Mouse (Mus musculus): ENCODE results near the gene Eva1b. TPM values are rescaled to one million over a fixed set of nuclear protein-coding genes. Genes with fewer than 3 reads are reported as not detected.

Eva1b gene
- polyA plus RNA-seq (2015; fragmentation: Nextera tagmentation; extraction: Ambion mirVana), result 11.6 and 13.0 TPM in 2 replicates

DNA sequence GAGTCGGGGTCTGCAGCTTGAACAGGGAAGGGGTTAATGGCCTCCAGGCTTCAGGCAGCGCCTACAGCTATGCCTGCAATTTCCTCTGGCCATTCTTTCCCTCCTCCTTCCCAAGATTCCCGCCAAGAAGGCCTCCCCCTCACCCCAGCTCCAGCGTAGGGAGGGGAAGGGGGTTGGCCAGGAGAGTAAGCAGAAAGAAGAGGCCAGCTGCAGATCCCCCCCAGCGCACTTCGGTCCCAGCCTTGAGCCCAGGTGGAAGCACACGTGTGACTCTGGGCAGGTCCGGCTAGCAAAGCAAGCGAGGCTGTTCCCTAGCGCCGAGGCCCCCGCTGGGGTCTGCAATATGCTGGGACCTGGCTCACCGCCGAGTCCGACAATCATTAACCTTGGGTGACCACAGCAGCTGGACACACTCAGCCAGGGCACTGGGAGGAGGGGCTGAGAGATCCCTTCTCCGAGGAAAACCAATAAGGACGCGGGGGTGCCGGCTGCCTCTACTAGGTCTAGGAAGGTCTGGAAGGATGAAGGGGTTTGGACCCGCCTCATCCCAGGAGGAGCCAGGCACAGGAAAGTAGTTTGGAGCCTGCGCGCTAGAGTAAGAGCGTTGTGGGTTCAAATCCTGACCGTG is at the start of gene Eva1b:
Gene Eva1b (plus strand): TSS at position 212 of the 628 bp plus-strand sequence.
- no peaks in the 10 kb centered on the region; the same call in 1 of the 2 replicates for H3K9me3 ChIP-seq (replicated peaks; ENCODE audit: control insufficient read depth, low read length)
- H3K4me1 ChIP-seq (ENCODE audit: control insufficient read depth, low read depth, low read length), result peaks cover 19% of the 10 kb centered on the region
- H3K4me3 ChIP-seq (ENCODE audit: low read depth, low read length), result peak within 1 kb of the TSS; percentile 58
- peak; percentile 79 for ATAC-seq (ENCODE audit: low read depth)
- peak within 1 kb of the TSS; percentile 51 for H3K27ac ChIP-seq (ENCODE audit: low read length)
- peak within 1 kb of the TSS; percentile 69 for H3K4me2 ChIP-seq (ENCODE audit: low read depth, low read length)
- peaks cover 27% of the 10 kb centered on the region for H3K27me3 ChIP-seq (ENCODE audit: control insufficient read depth, insufficient read depth, low read depth, low read length)
- peak within 1 kb of the TSS; percentile 50 for H3K9ac ChIP-seq (ENCODE audit: low read depth, low read length)
- no peaks in the 10 kb centered on the region for H3K36me3 ChIP-seq (ENCODE audit: control insufficient read depth, insufficient read depth)
- WGBS (ENCODE audit: insufficient replicate concordance), result 22% methylated on average over 24 of the region's 24 CpGs

DNA sequence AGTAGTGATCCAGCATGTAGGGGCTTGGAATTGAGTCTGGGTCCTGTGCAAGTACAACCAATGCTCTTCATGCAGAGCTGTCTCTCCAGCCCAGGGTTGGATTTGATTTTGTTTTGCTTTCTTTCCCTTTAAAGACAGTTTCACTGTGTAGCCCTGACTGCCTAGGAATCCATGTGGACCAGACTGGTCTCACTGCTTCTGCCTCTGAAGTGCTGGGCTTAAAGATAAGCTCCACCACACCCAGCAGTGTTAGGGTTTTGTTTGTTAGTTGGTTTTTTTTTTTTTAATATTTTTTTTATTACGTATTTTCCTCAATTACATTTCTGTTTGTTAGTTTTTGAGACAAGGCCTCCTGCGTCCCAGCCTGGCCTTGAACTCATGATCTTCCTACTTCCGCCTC is 48.2 kb upstream of the Eva1b start:
- peak overlapping the region; percentile 52 for H3K9ac ChIP-seq (ENCODE audit: low read depth, low read length)

DNA sequence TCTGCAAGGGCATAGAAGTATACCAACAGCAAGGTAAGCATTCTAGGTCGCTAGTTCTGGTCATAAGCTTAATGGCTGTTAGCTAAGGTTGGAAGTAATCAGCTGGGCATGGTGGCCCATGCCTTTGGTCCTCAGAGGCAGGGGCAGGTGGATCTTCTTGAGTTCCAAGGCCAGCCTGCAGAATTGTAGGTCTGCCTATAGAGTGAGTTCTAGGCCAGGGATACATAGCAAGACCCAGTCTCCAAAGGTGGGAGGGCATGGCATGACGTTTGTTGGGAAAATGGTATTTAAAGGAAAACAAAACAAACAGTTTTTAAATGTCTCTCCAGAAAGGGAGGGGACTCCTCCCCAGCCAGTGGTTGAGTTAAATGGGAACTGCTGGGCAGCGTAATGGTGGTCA is 46.8 kb upstream of the Eva1b start:
- peak overlapping the region; percentile 48; the same call in 1 of the 2 replicates for H3K27ac ChIP-seq (ENCODE audit: low read length)
- no peaks in the 10 kb centered on the region for H3K36me3 ChIP-seq (ENCODE audit: control insufficient read depth, insufficient read depth)
- no peak overlapping the region for H3K9ac ChIP-seq (ENCODE audit: low read depth, low read length)
- no peaks in the 10 kb centered on the region for H3K9me3 ChIP-seq (replicated peaks; ENCODE audit: control insufficient read depth, low read length)
- no peak for ATAC-seq (ENCODE audit: low read depth)
- H3K27me3 ChIP-seq (ENCODE audit: control insufficient read depth, insufficient read depth, low read depth, low read length), result no peaks in the 10 kb centered on the region
- 79% methylated on average over 3 of the region's 3 CpGs for WGBS (ENCODE audit: insufficient replicate concordance)
- H3K4me3 ChIP-seq (ENCODE audit: low read depth, low read length), result no peak overlapping the region
- H3K4me2 ChIP-seq (ENCODE audit: low read depth, low read length), result no peak overlapping the region
- H3K4me1 ChIP-seq (ENCODE audit: control insufficient read depth, low read depth, low read length), result peaks cover 68% of the 10 kb centered on the region

More for the DNA sequence above, 48.2 kb upstream of the Eva1b start:
- Histone ChIP-seq H3K4me3 (ENCODE audit: low read depth, low read length) (peak overlapping the region; percentile 17; the same call in 1 of the 2 replicates), H3K27ac (ENCODE audit: low read length) (peak overlapping the region; percentile 89), H3K36me3 (ENCODE audit: control insufficient read depth, insufficient read depth) (no peaks in the 10 kb centered on the region), H3K9me3 (replicated peaks; ENCODE audit: control insufficient read depth, low read length) (no peaks in the 10 kb centered on the region), H3K27me3 (ENCODE audit: control insufficient read depth, insufficient read depth, low read depth, low read length) (no peaks in the 10 kb centered on the region), H3K4me2 (ENCODE audit: low read depth, low read length) (peak overlapping the region; percentile 49), H3K4me1 (ENCODE audit: control insufficient read depth, low read depth, low read length) (peaks cover 54% of the 10 kb centered on the region)
- WGBS (ENCODE audit: insufficient replicate concordance), result 44% methylated on average over 3 of the region's 3 CpGs
- ATAC-seq (ENCODE audit: low read depth), result no peak

DNA sequence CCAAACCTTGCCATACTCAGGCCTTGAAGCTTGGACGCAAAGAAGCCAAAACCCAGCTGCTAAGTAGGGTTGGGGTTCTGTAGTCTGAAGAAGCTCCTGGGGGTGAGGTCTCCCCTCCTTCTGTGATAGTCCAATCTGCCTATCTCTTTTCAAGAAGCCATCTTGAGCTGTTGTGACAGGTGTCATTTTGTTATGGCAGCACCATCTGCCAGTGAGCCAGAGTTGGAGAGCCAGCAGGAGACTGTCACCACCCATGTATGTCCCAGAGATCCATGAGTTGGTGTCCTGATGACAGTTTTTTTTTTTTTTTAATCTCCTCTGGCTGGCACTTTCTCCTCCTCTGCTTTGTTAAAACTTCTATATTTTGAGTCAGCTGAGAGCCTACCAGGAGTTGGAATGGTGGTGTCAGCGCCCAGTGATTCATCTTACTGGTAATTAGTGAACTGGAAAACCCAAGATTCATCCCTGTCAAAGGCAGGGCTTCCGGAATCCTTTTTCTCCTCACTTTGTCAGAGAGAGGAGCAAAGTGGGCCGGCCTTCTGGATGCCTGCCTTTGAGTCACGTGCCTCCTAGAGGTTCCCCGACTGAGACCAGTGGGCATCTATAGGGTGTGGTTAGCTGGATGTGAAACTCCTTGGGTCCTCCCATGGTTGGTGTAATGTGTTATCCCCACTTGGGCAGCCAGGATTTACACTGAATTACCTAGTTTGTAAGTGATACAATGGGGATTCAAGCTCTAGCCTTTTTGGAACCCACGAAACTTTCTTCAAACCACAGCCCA is 45.3 kb upstream of the Eva1b start:
- Histone ChIP-seq H3K4me1 (ENCODE audit: control insufficient read depth, low read depth, low read length) (peaks cover 63% of the 10 kb centered on the region), H3K9me3 (replicated peaks; ENCODE audit: control insufficient read depth, low read length) (no peaks in the 10 kb centered on the region), H3K4me2 (ENCODE audit: low read depth, low read length) (peak overlapping the region; percentile 99), H3K36me3 (ENCODE audit: control insufficient read depth, insufficient read depth) (no peaks in the 10 kb centered on the region), H3K4me3 (ENCODE audit: low read depth, low read length) (peak overlapping the region; percentile 94), H3K9ac (ENCODE audit: low read depth, low read length) (peak overlapping the region; percentile 61), H3K27ac (ENCODE audit: low read length) (peak overlapping the region; percentile 93), H3K27me3 (ENCODE audit: control insufficient read depth, insufficient read depth, low read depth, low read length) (no peaks in the 10 kb centered on the region)
- ATAC-seq (ENCODE audit: low read depth), result peak; percentile 53
- WGBS (ENCODE audit: insufficient replicate concordance), result 41% methylated on average over 7 of the region's 7 CpGs

DNA sequence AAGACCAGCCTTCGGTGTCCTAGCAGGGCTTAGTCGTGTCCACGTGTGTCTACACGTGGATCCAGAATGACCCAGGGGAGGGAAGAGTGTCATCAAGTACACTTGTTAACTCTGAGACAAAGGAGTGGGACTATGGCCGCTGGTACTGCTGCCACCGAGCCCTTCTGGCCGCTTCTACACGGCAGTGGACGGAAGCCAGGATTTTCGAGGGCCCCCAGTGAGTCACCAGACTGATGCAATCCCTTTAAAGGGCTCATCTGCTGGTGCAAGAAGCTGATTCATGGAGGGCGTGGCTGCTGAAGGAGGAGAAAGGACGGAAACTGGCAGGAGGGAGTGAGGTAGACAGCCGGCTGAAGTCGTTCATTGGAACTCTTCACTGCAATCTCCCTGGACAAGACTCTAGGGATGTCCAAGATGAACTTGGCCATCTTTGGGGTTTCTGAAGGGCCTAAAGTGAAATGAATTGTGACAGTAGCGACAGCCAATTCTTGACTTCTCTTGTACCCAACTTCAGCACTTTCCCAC is 44.4 kb upstream of the Eva1b start:
- peak overlapping the region; percentile 94 for H3K4me3 ChIP-seq (ENCODE audit: low read depth, low read length)
- peaks cover 65% of the 10 kb centered on the region for H3K4me1 ChIP-seq (ENCODE audit: control insufficient read depth, low read depth, low read length)
- peak overlapping the region; percentile 61 for H3K9ac ChIP-seq (ENCODE audit: low read depth, low read length)
- H3K36me3 ChIP-seq (ENCODE audit: control insufficient read depth, insufficient read depth), result no peaks in the 10 kb centered on the region
- H3K9me3 ChIP-seq (replicated peaks; ENCODE audit: control insufficient read depth, low read length), result no peaks in the 10 kb centered on the region
- under 1% methylated on average over 15 of the region's 15 CpGs for WGBS (ENCODE audit: insufficient replicate concordance)
- H3K4me2 ChIP-seq (ENCODE audit: low read depth, low read length), result peak overlapping the region; percentile 99
- H3K27ac ChIP-seq (ENCODE audit: low read length), result peak overlapping the region; percentile 93
- no peaks in the 10 kb centered on the region for H3K27me3 ChIP-seq (ENCODE audit: control insufficient read depth, insufficient read depth, low read depth, low read length)
- peak; percentile 84 for ATAC-seq (ENCODE audit: low read depth)

DNA sequence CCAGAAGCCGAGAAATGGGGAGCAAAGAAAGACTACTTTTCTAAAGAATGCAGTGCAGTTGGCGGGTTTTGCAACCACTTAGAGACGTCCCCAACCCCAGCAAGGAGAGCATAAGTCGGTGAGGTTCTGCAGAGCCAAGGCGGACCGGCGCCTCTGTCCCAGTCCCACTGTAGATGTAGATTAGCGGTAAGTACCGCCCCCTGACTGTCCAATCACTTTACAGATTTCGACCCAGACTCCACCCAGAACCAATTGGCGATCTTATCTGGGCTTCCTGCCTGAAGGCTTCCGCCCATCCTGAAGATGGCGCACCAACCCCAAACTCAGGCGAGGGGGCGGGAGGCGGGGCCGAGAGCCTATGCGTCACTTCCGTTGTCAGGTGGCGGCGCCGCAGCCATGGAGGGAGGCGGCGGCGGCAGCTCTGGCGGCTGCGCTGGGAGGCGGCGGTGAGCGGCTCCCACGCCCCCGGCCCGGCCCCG is 43.9 kb upstream of the Eva1b start, which contains the start of gene Stk40:
Gene Stk40 (plus strand): TSS at position 368 of the 479 bp plus-strand sequence.
- Histone ChIP-seq H3K4me2 (ENCODE audit: low read depth, low read length) (peak within 1 kb of the TSS; percentile 99), H3K9ac (ENCODE audit: low read depth, low read length) (peak within 1 kb of the TSS; percentile 94), H3K4me1 (ENCODE audit: control insufficient read depth, low read depth, low read length) (peaks cover 70% of the 10 kb centered on the region), H3K36me3 (ENCODE audit: control insufficient read depth, insufficient read depth) (no peaks in the 10 kb centered on the region), H3K27me3 (ENCODE audit: control insufficient read depth, insufficient read depth, low read depth, low read length) (no peaks in the 10 kb centered on the region), H3K9me3 (replicated peaks; ENCODE audit: control insufficient read depth, low read length) (no peaks in the 10 kb centered on the region), H3K4me3 (ENCODE audit: low read depth, low read length) (peak within 1 kb of the TSS; percentile 94), H3K27ac (ENCODE audit: low read length) (peak within 1 kb of the TSS; percentile 93)
- peak; percentile 89 for ATAC-seq (ENCODE audit: low read depth)
- under 1% methylated on average over 31 of the region's 34 CpGs for WGBS (ENCODE audit: insufficient replicate concordance)

DNA sequence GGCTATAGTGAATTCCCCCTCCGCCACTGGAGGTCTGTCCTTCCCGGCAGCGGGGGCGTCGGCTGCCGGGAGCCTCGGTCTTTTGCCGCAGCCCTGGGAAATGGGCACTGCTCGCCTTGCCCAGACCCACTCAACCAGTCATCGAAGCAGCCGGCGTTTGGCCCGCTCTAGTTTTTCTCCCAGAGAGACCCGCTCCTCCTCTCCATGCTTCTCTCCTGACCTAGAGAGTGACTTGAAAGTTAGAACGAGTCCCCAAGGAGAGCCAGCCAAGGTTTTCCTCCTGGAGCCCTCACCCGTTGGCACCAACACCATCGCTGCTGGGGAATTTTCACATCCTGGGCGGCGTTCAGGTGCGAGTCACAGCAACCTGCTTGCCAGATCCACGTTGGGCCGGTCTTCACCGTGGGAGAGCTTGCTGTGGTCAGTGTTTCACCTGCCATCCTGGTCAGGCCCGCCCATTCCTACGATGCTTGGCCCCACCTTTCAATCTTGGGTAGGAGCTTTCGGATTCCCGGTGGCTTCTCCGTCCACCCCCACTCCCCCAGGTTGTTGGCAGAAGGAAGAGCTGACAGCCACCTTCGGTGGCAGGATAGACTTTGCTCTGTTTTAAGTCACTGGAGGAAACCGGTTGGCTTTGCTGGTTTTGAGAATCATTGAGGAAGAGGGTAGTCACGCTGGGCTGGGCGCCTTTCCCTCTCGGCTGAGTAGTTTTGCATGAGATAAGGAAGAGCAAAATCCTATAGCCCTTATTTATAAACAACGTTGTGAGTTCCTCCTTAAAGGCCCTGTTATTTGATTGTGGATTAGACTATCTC is 43.1 kb upstream of the Eva1b start:
- Histone ChIP-seq H3K36me3 (ENCODE audit: control insufficient read depth, insufficient read depth) (no peaks in the 10 kb centered on the region), H3K4me1 (ENCODE audit: control insufficient read depth, low read depth, low read length) (peaks cover 67% of the 10 kb centered on the region), H3K4me2 (ENCODE audit: low read depth, low read length) (peak overlapping the region; percentile 99), H3K9me3 (replicated peaks; ENCODE audit: control insufficient read depth, low read length) (no peaks in the 10 kb centered on the region), H3K27ac (ENCODE audit: low read length) (peak overlapping the region; percentile 93), H3K9ac (ENCODE audit: low read depth, low read length) (peak overlapping the region; percentile 94), H3K27me3 (ENCODE audit: control insufficient read depth, insufficient read depth, low read depth, low read length) (no peaks in the 10 kb centered on the region), H3K4me3 (ENCODE audit: low read depth, low read length) (peak overlapping the region; percentile 94)
- under 1% methylated on average over 34 of the region's 34 CpGs for WGBS (ENCODE audit: insufficient replicate concordance)
- no peak for ATAC-seq (ENCODE audit: low read depth)

DNA sequence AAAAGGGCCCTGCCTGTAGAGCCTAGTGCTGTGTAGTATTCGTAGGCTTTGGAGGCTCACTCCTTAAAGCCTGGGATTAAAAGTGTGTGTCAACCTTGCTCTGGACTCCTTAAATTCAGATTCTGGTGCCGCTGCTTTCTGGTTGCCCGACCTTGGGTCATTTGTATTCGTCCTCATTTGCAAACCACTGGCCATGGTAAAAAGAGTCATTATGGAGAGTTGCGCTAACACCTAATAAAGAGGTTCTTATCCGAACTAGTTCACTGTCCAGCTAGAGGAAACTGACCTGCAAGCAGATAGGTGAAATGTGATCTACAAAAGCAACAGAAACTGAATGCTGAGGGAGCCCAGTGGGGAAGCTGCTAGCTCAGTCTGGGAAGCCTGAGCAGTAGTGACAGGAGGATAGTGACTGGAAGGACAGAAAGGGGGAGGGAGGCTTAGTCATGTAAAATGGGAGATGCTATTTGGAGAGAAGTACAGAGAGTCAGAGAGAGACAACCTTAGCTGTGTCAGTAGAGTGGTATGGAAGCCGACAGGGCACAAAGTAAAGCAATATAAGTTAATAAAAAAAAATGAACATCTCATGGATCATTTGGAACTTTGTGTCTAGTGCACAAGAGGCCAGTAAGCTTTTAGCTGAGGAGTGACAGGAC is 42.3 kb upstream of the Eva1b start:
- H3K27me3 ChIP-seq (ENCODE audit: control insufficient read depth, insufficient read depth, low read depth, low read length), result no peaks in the 10 kb centered on the region
- peaks cover 66% of the 10 kb centered on the region for H3K4me1 ChIP-seq (ENCODE audit: control insufficient read depth, low read depth, low read length)
- H3K9me3 ChIP-seq (replicated peaks; ENCODE audit: control insufficient read depth, low read length), result no peaks in the 10 kb centered on the region
- H3K4me3 ChIP-seq (ENCODE audit: low read depth, low read length), result peak overlapping the region; percentile 94
- H3K27ac ChIP-seq (ENCODE audit: low read length), result no peak overlapping the region; the same call in 1 of the 2 replicates
- 65% methylated on average over 7 of the region's 7 CpGs for WGBS (ENCODE audit: insufficient replicate concordance)
- peak overlapping the region; percentile 99 for H3K4me2 ChIP-seq (ENCODE audit: low read depth, low read length)
- H3K36me3 ChIP-seq (ENCODE audit: control insufficient read depth, insufficient read depth), result no peaks in the 10 kb centered on the region
- ATAC-seq (ENCODE audit: low read depth), result no peak
- H3K9ac ChIP-seq (ENCODE audit: low read depth, low read length), result no peak overlapping the region

Measured in liver, embryonic 16.5 days (tissue).